8 mouse cellular contexts compared by ENCODE assay signal in genomic region chr2:157736854-157737850, GRCm38 (mm10). TPM values are rescaled to one million over a fixed set of nuclear protein-coding genes. Genes with fewer than 3 reads are reported as not detected.
A peak's percentile ranks its signal among the peaks of the same experiment; 100 is the strongest.
DNase-seq lines count a peak whose midpoint lies in the region; ATAC-seq lines count a peak whose summit lies in the region.

Gene Ctnnbl1, plus strand, starts transcription at chr2:157737401.

- no peaks in the 10 kb centered on the region for H3K27me3 ChIP-seq in forebrain, embryonic 14.5 days (replicated peaks; ENCODE audit: control insufficient read depth, insufficient read depth, low read length)
- no peaks in the 10 kb centered on the region for H3K27me3 ChIP-seq in neural tube, embryonic 15.5 days (replicated peaks)

- intact Hi-C loops in heart, postnatal 14 days (cut with DNase I): no loop called here

- 12% methylated on average over 44 of the region's 44 CpGs for WGBS in forebrain, embryonic 14.5 days
- 12% methylated on average over 44 of the region's 44 CpGs for WGBS in neural tube, embryonic 15.5 days

- peak within 1 kb of the TSS; percentile 73 for H3K4me3 ChIP-seq in forebrain, embryonic 14.5 days (ENCODE audit: low read depth, low read length)
- peak within 1 kb of the TSS; percentile 83 for H3K4me3 ChIP-seq in neural tube, embryonic 15.5 days (replicated peaks)

- peak; percentile 97 for ATAC-seq in forebrain, embryonic 14.5 days
- ATAC-seq in neural tube, embryonic 15.5 days (ENCODE audit: low FRiP score): peak; percentile 91

- no peak within 1 kb of the TSS for H3K27ac ChIP-seq in forebrain, embryonic 14.5 days (ENCODE audit: low read depth, low read length)
- peak within 1 kb of the TSS; percentile 60 for H3K27ac ChIP-seq in neural tube, embryonic 15.5 days (replicated peaks)

- peak within 1 kb of the TSS; percentile 80 for H3K4me2 ChIP-seq in forebrain, embryonic 14.5 days (ENCODE audit: low read length)
- H3K4me2 ChIP-seq in neural tube, embryonic 15.5 days: peak within 1 kb of the TSS; percentile 73

- H3K36me3 ChIP-seq in forebrain, embryonic 14.5 days (ENCODE audit: control insufficient read depth, insufficient read depth, low read length): no peaks in the 10 kb centered on the region
- H3K36me3 ChIP-seq in neural tube, embryonic 15.5 days: 0 out of 2 replicates have a peak, but pooled peaks cover 2% of the 10 kb centered on the region

- H3K9me3 ChIP-seq in forebrain, embryonic 14.5 days (replicated peaks; ENCODE audit: control insufficient read depth, low read length): no peaks in the 10 kb centered on the region
- H3K9me3 ChIP-seq in neural tube, embryonic 15.5 days (replicated peaks): no peaks in the 10 kb centered on the region

- peak within 1 kb of the TSS; percentile 74 for H3K9ac ChIP-seq in forebrain, embryonic 14.5 days (ENCODE audit: low read length)
- H3K9ac ChIP-seq in neural tube, embryonic 15.5 days (replicated peaks): peak within 1 kb of the TSS; percentile 72

- peaks cover 9% of the 10 kb centered on the region; the same call in 1 of the 2 replicates for H3K4me1 ChIP-seq in forebrain, embryonic 14.5 days (ENCODE audit: control insufficient read depth, insufficient read depth, low read length)
- H3K4me1 ChIP-seq in neural tube, embryonic 15.5 days: peaks cover 17% of the 10 kb centered on the region

- DNase-seq in ES-CJ7 (ENCODE audit: low read depth, low spot score): peak; percentile 99
- DNase-seq in cerebellum, adult 11 months: peak; percentile 100
- DNase-seq in forebrain, embryonic 14.5 days (ENCODE audit: low spot score): peak; percentile 99
- DNase-seq in heart, postnatal 14 days: peak; percentile 99 to 100
- DNase-seq in layer of hippocampus, adult 11-12 months (ENCODE audit: low spot score): peak; percentile 100
- peak; percentile 98 to 99 for DNase-seq in lung, adult 18-20 months
- peak; percentile 98 for DNase-seq in testis, postnatal 14 days (ENCODE audit: low spot score)

RNA-seq across cellular contexts. Expression of gene Ctnnbl1, which starts in this region (rescaled TPM):
- 86.7 and 89.4 TPM in 2 replicates for polyA plus RNA-seq in forebrain, embryonic 14.5 days (2014; fragmentation: Nextera tagmentation; extraction: Ambion mirVana)
- 10 to 100 TPM in 1 of 2 experiments, 1 to 10 TPM in 1; 9.2 to 12.3 TPM for total RNA-seq in heart, postnatal 14 days (2021)
- 51.3 and 52.6 TPM in 2 replicates for polyA plus RNA-seq in neural tube, embryonic 15.5 days (2015; fragmentation: Nextera tagmentation; extraction: Ambion mirVana)
